In the genomic region with DNA sequence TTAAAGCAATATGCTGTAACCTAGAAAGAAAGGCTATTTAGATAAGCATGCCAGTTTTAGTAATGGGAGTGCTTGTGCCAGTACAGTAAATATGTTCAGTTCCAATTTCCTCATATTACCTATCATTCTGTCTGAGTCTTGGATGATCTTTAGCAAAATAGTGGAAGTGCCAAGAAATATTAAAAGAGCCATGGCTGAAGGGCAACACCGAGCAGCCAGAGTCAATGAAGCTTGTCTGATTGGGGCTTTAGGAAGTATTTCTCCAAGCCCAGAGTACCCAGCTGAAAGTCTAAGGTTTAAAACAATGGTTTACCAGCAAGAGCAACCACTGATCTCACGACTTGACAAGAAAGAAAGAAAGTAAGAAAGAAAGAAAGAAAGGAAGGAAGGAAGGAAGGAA, we compare ENCODE assay signal across 24 mouse cellular contexts.
"Had no signal": no experiment of that assay in that cellular context is flagged by ENCODE, and none has a peak within 500 bp of the region (broad histone marks: within the 10 kb centered on the region; RNA-seq: fewer than 3 reads in every experiment).

No protein-coding gene starts in this region.

- H3K4me1 ChIP-seq: heart, embryonic 10.5 days; heart, embryonic 12.5 days; hindbrain, embryonic 10.5 days; hindbrain, embryonic 13.5 days; hindbrain, embryonic 15.5 days; kidney, embryonic 15.5 days; limb, embryonic 13.5 days; limb, embryonic 15.5 days; liver, embryonic 12.5 days had no signal

- ATAC-seq: hindbrain, postnatal 0 days; intestine, embryonic 16.5 days; liver, embryonic 12.5 days had no signal

- H3K9ac ChIP-seq: heart, embryonic 12.5 days; hindbrain, embryonic 13.5 days; hindbrain, embryonic 15.5 days; kidney, embryonic 15.5 days; limb, embryonic 13.5 days; limb, embryonic 15.5 days; liver, embryonic 12.5 days; liver, embryonic 14.5 days had no signal

- H3K36me3 ChIP-seq: heart, embryonic 10.5 days; heart, embryonic 12.5 days; hindbrain, embryonic 10.5 days; hindbrain, embryonic 13.5 days; hindbrain, embryonic 15.5 days; kidney, embryonic 15.5 days; limb, embryonic 13.5 days; limb, embryonic 15.5 days; liver, embryonic 12.5 days had no signal

- H3K4me3 ChIP-seq: heart, embryonic 10.5 days; heart, embryonic 12.5 days; hindbrain, embryonic 10.5 days; hindbrain, embryonic 13.5 days; hindbrain, embryonic 15.5 days; kidney, embryonic 15.5 days; limb, embryonic 13.5 days; limb, embryonic 15.5 days; liver, embryonic 12.5 days had no signal

- H3K27me3 ChIP-seq: heart, embryonic 12.5 days; hindbrain, embryonic 13.5 days; hindbrain, embryonic 15.5 days; kidney, embryonic 15.5 days; limb, embryonic 13.5 days; limb, embryonic 15.5 days; liver, embryonic 12.5 days had no signal

- H3K4me2 ChIP-seq: heart, embryonic 12.5 days; hindbrain, embryonic 13.5 days; hindbrain, embryonic 15.5 days; kidney, embryonic 15.5 days; limb, embryonic 13.5 days; limb, embryonic 15.5 days; liver, embryonic 12.5 days had no signal

- DNase-seq: gastrocnemius, postnatal 14 days; gastrocnemius, postnatal 36 days; heart, adult 18-20 months; heart, postnatal 10 days; heart, postnatal 4 days; kidney, adult 18-20 months; kidney, postnatal 14 days; layer of hippocampus, adult 9-11 months; layer of hippocampus, postnatal 36 days; left cerebral cortex, postnatal 4 days; lung, adult 18-20 months had no signal

- H3K9me3 ChIP-seq: heart, embryonic 10.5 days; heart, embryonic 12.5 days; hindbrain, embryonic 10.5 days; hindbrain, embryonic 13.5 days; hindbrain, embryonic 15.5 days; kidney, embryonic 15.5 days; limb, embryonic 13.5 days; limb, embryonic 15.5 days; liver, embryonic 12.5 days had no signal

- H3K27ac ChIP-seq: heart, embryonic 10.5 days; hindbrain, embryonic 10.5 days; hindbrain, embryonic 13.5 days; hindbrain, embryonic 15.5 days; hindbrain, postnatal 0 days; kidney, embryonic 15.5 days; kidney, postnatal 0 days; limb, embryonic 13.5 days; limb, embryonic 15.5 days; liver, embryonic 12.5 days; liver, embryonic 14.5 days had no signal
